Mouse (Mus musculus) forebrain, embryonic 16.5 days (tissue): ENCODE measurements around the gene Vwa1. TPM values are rescaled to one million over a fixed set of nuclear protein-coding genes. Genes with fewer than 3 reads are reported as not detected.

Source experiments
- ATAC-seq: fragments of 200-750 bp; cut with Nextera tagmentation; 2 replicates; pipeline ENCODE4 v1.8.0; 2017; ENCODE audit warnings: mild to moderate bottlenecking, moderate library complexity
- H3K27ac ChIP-seq: fragments of 300-500 bp; sonication (generic); 2 replicates; pipeline ENCODE4 v1.5.1; 2014; ENCODE audit warnings: low read length, control low read depth
- H3K27me3 ChIP-seq: fragments of 300-500 bp; sonication (generic); replicated peaks from 2 replicates; pipeline ENCODE4 v1.6.1; 2014; ENCODE audit warnings: low read length; ENCODE audit not compliant: control insufficient read depth, insufficient read depth
- H3K36me3 ChIP-seq: fragments of 300-500 bp; sonication (generic); 2 replicates; pipeline ENCODE4 v1.6.1; 2014; ENCODE audit not compliant: control insufficient read depth, insufficient read depth
- H3K4me1 ChIP-seq: fragments of 300-500 bp; sonication (generic); replicated peaks from 2 replicates; pipeline ENCODE4 v1.6.1; 2014; ENCODE audit warnings: low read length; ENCODE audit not compliant: control insufficient read depth, insufficient read depth
- H3K4me2 ChIP-seq: fragments of 300-500 bp; sonication (generic); 2 replicates; pipeline ENCODE4 v1.6.1; 2014; ENCODE audit warnings: mild to moderate bottlenecking, low read length, control low read depth
- H3K4me3 ChIP-seq: fragments of 300-500 bp; sonication (generic); replicated peaks from 2 replicates; pipeline ENCODE4 v1.5.1; 2014; ENCODE audit warnings: mild to moderate bottlenecking, low read length, control low read depth
- H3K9ac ChIP-seq: fragments of 300-500 bp; sonication (generic); replicated peaks from 2 replicates; pipeline ENCODE4 v1.6.1; 2014; ENCODE audit warnings: low read depth, low read length, control low read depth
- H3K9me3 ChIP-seq: fragments of 300-500 bp; sonication (generic); 2 replicates; pipeline ENCODE4 v1.6.1; 2016; ENCODE audit warnings: low read length; ENCODE audit not compliant: control insufficient read depth
- WGBS: fragments of 180-500 bp; shearing (Covaris S2); extraction: QIAGEN DNeasy Blood & Tissue Kit; methylation state at CpG from one replicate; pipeline ENCODE4 v1.1.7; 2014; 5-methylcytosine and 5-hydroxymethylcytosine counted together
- polyA plus RNA-seq: library from polyadenylated mRNA; unstranded; fragments of >200 nt; fragmentation: Nextera tagmentation; extraction: Ambion mirVana; gene quantifications from 2 replicates; pipeline ENCODE4 v1.2.1, GENCODE M21; 2015

Gene Vwa1
- polyA plus RNA-seq, 1 experiment from 2014 or later, result 27.3 TPM

DNA sequence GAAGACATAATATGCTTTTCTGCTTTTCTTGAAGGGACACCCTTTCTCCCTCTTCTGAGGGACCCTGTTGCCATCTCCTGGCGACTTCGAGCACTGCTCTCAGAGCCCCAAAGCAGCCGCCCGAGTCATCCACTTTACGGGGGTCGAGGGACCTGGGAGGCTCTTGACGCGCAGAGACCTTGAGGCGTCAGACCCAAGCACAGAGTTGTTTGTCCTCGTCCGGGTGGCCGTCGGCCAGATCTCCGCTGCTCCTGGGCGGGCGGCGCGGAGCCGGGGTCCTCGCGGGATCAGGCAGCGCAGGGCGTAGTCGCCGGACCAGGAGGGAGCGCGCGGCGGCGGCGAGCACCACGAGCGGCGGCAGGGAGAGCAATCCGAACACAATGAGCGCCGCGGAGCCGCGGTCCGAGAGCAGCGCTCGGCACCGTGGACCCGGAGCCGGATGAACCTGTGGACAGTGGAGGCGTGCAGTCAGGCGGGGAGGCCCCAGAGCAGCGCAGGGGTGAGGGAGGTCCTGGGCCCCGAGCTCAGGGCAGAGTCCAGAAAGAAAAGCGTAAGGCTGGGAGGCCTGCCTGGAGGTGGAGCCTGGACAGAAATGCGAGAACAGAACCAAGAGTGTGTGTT, 9.7 kb upstream of the Vwa1 start:
- Histone ChIP-seq H3K4me2 (peak overlapping the region; percentile 75), H3K9ac (peak overlapping the region; percentile 89), H3K9me3 (no peaks in the 10 kb centered on the region), H3K27me3 (no peaks in the 10 kb centered on the region), H3K36me3 (no peaks in the 10 kb centered on the region), H3K27ac (peak overlapping the region; percentile 87), H3K4me3 (peak overlapping the region; percentile 60), H3K4me1 (peaks cover 14% of the 10 kb centered on the region)
- peak; percentile 90 for ATAC-seq
- under 1% methylated on average over 52 of the region's 52 CpGs for WGBS

DNA sequence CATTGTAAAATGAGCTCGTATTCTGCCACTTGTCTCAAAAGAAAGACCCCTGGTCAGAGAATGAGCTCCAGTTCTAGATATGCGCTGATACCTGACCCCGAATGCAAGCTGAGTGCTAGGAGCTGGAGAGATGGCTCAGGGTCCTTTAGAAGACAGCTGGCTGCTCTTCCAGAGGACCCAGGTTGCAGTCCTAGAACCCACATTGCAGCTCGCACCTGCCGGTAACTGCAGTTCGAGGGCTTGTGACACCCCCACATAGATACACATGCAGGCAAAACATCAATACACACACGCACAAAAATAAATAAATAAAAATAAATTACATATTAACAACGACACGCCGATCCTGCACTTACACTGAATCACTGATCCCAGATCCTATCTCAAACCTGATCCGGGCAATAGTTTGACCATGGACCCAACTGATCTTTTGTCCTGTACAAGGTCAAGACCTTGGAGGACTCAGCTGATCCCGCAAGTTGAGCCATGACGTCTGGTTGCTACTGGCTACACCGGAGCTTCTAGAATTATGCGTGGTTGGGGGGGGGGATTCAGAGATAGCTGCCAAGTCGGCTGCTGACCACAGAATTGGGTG, 9.1 kb upstream of the Vwa1 start:
- no peaks in the 10 kb centered on the region for H3K27me3 ChIP-seq
- 40% methylated on average over 16 of the region's 16 CpGs for WGBS
- 0 out of 2 replicates have a peak, but pooled peaks have one; percentile 14 for ATAC-seq

DNA sequence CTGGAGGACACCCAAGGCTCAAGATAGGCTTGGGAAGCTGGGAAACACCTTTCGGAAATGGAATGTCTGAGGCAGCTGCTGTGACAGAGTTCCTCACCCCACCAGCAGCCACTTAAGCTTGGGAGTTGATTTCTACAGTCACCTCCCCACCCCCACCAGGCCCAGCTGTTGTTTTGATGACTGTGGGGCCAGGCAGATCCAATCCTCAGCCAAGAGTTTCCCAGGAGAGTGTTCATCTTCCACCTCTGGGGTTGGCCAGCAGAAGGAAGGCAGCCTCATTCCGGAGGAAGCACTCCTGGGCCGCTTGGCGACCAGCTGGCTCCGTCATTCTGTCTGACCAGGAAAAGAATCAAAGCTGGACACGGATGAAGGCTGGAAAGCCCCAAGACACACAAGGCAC, 6.4 kb upstream of the Vwa1 start:
- Histone ChIP-seq H3K27me3 (no peaks in the 10 kb centered on the region), H3K4me1 (peaks cover 15% of the 10 kb centered on the region), H3K4me2 (no peak overlapping the region), H3K9ac (no peak overlapping the region), H3K36me3 (no peaks in the 10 kb centered on the region), H3K27ac (no peak overlapping the region), H3K9me3 (no peaks in the 10 kb centered on the region), H3K4me3 (no peak overlapping the region)
- 44% methylated on average over 6 of the region's 6 CpGs for WGBS
- no peak for ATAC-seq

More for the DNA sequence above, 9.1 kb upstream of the Vwa1 start:
- Histone ChIP-seq H3K9me3 (no peaks in the 10 kb centered on the region), H3K4me3 (peak overlapping the region; percentile 60), H3K27ac (peak overlapping the region; percentile 87), H3K4me1 (peaks cover 14% of the 10 kb centered on the region), H3K9ac (peak overlapping the region; percentile 89), H3K36me3 (no peaks in the 10 kb centered on the region), H3K4me2 (peak overlapping the region; percentile 75)

DNA sequence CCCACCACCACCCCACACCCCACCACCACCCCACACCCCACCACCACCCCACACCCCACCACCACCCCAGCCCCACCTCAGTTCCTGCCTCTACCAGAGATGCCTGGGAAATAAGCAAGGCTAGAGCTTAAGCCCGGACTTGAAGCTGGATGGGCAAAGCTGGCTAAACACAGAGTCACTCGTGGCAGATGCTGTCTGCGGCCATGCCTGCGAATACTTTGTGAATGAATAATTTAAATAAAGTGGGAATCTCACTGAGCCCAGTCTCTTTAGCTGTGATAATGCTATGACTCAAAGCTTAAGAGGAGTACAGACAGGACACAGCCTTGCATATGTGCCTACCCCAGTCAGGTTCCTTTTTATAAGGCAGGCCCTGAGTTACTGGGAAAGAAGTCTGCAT, 5.0 kb upstream of the Vwa1 start:
- Histone ChIP-seq H3K36me3 (no peaks in the 10 kb centered on the region), H3K4me1 (peaks cover 21% of the 10 kb centered on the region), H3K9me3 (no peaks in the 10 kb centered on the region), H3K27me3 (peaks cover 2% of the 10 kb centered on the region; the same call in 1 of the 2 replicates), H3K27ac (no peak overlapping the region), H3K4me3 (no peak overlapping the region), H3K4me2 (no peak overlapping the region), H3K9ac (no peak overlapping the region)
- 79% methylated on average over 4 of the region's 4 CpGs for WGBS
- ATAC-seq, result no peak

DNA sequence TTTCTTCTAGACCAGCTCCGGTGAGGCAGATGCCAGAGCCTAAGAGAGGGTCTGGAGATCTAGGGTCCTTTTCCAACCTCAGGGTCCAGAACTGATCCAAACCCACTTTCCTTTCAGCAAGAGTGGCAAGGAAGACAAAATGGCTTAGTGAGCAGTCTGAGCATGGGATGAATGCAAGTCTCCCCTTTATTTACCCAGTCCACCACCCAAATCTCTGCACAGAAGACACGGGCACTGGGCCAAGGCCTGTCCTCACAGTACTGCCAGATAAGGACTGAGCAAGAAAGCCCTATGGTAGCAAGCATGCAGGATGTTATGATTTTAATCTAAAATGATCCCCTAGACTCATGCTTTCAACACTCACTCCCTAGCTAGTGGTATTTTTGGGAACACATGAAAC, 3.3 kb upstream of the Vwa1 start:
- Histone ChIP-seq H3K9me3 (no peaks in the 10 kb centered on the region), H3K4me3 (no peak overlapping the region), H3K4me1 (peaks cover 19% of the 10 kb centered on the region), H3K4me2 (no peak overlapping the region), H3K9ac (no peak overlapping the region), H3K36me3 (no peaks in the 10 kb centered on the region), H3K27me3 (peaks cover 5% of the 10 kb centered on the region), H3K27ac (no peak overlapping the region)
- 80% methylated on average over 2 of the region's 2 CpGs for WGBS
- ATAC-seq, result no peak

DNA sequence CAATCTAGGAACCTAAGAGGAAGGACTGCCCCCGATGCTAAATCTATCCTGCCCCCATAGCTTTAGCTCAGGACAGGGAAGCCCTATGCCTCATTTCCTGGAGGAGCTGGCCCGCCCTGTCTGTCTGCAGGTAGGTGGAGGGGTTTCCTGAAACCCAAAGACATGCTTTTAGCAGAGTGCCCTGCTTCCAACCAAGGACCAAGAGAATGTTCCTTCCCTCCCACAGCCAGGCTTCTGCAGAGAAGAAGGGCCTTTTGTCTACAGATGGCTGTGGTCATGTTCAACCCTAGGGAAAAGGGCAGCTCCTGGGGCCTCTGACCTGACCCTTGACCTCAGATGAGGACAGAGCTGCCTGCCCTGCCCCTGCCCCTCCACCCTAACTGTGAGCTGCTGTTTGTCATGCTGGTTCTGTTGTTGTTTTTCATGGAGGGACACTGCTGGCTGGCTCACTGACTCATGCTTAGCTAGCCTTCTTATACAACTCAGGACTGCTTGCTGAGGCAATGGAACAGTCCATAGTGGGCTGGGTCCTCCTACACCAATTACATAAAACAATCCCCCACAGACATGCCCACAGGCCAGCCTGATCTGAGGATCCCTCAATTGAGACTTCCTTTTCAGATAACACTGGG, 2.3 kb upstream of the Vwa1 start:
- peaks cover 19% of the 10 kb centered on the region for H3K4me1 ChIP-seq
- H3K27ac ChIP-seq, result no peak overlapping the region
- no peaks in the 10 kb centered on the region for H3K9me3 ChIP-seq
- no peak overlapping the region for H3K4me2 ChIP-seq
- no peak overlapping the region for H3K4me3 ChIP-seq
- no peak for ATAC-seq
- peaks cover 8% of the 10 kb centered on the region for H3K27me3 ChIP-seq
- no peaks in the 10 kb centered on the region for H3K36me3 ChIP-seq
- WGBS, result 63% methylated on average over 2 of the region's 2 CpGs
- H3K9ac ChIP-seq, result no peak overlapping the region

DNA sequence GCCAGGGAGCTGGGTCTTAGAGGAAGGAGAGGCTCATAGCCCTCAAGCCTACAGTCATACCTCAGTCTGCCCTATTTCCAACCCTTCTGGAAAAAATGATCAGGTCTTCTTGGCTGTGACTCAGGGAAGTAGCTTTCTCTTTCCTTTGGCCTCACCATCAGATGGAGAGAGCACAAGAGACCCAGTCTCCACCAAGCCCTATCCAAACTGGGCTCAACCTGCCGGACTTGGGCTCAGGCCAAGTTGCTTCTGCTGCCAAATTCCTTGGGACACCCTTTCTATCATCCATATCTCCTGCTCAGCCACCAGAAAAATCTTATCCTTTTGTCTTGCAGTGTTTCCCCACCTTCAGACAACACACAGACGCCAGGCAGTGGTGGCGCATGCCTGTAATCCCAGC, 1.4 kb upstream of the Vwa1 start:
- Histone ChIP-seq H3K4me3 (no peak overlapping the region), H3K9ac (no peak overlapping the region), H3K4me1 (peaks cover 19% of the 10 kb centered on the region), H3K4me2 (no peak overlapping the region), H3K36me3 (no peaks in the 10 kb centered on the region), H3K9me3 (no peaks in the 10 kb centered on the region), H3K27me3 (peaks cover 8% of the 10 kb centered on the region), H3K27ac (peak overlapping the region; percentile 33)
- no peak for ATAC-seq
- WGBS, result 73% methylated on average over 3 of the region's 3 CpGs

DNA sequence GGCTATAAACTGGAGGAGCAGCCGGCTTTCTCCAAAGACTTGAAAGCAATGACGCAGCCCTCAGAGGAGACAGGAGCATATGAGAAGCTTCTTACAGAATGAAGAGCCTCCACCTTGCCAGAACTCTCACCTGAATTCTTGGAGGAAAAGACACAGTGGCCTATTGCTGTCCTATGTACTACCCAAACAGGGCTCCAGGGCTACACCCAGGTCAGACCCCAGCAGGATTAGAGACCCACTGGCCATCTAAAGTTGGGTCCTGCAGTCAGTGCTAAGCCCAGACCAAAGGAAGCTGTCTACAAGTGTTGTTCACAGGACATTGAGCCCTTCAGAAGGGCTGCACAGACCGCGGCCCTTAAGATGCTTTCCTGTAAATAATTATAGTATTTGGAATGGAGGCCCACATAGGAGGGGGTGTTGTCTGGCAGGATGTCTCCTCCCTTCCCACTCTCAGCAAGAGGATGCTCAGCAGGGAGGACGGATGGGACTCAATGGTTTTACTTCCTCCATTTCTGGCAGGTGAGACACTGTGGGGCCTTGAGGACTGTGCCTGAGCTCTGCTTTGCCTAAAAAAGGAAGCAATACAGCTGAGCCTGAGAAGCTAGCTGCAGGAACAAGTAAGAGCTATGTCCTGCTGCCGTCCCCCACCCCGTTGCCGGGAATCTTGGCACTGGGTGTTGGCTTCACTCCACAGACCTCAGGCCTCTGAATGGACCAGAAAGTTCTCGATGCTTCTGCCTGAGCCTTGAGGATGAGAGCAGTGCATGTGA, 658 bp upstream of the Vwa1 start:
- WGBS, result 48% methylated on average over 9 of the region's 9 CpGs

More for the DNA sequence above, 658 bp upstream of the Vwa1 start:
- peak overlapping the region; percentile 29; the same call in 1 of the 2 replicates for H3K27ac ChIP-seq
- H3K9me3 ChIP-seq, result no peaks in the 10 kb centered on the region
- no peaks in the 10 kb centered on the region for H3K36me3 ChIP-seq
- H3K4me3 ChIP-seq, result peak overlapping the region; percentile 41
- peak overlapping the region; percentile 59 for H3K4me2 ChIP-seq
- H3K27me3 ChIP-seq, result peaks cover 8% of the 10 kb centered on the region
- ATAC-seq, result no peak
- H3K4me1 ChIP-seq, result peaks cover 23% of the 10 kb centered on the region
- H3K9ac ChIP-seq, result peak overlapping the region; percentile 51
